Mouse (Mus musculus): ENCODE results near the gene Gm45140. TPM values are rescaled to one million over a fixed set of nuclear protein-coding genes. Genes with fewer than 3 reads are reported as not detected.
A peak's percentile ranks its signal among the peaks of the same experiment; 100 is the strongest.

Gene Gm45140
- 1 to 10 TPM; 1.7 to 2.5 TPM for total RNA-seq (2021)
- long read RNA-seq, experiment 1, partial matches to known transcripts, result 0 of 9 reads
- long read RNA-seq, experiment 1, other reads (novel, unspliced or antisense), result 9 of 9 reads
- long read RNA-seq, experiment 2, partial matches to known transcripts, result 0 of 4 reads
- long read RNA-seq, experiment 2, other reads (novel, unspliced or antisense), result 4 of 4 reads

DNA sequence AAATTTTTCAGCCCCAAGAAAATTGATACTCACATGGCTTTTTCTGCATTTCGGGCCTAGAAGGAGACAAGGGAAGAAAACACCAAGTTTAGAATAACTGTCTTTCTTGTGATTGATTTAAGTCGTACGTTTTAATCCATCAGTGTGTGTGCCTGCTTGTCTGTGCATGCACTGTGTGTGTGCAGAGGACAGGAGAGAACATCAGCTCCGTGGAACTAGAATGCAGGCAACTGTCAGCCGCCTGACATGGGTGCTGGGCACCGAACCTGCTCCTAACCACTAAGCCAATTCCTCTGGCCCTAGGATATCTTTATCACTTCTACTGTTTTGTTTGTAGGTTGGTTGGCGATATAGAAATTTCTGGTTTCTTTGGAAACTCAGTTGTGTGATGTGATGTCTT is at the start of gene Gm45140:
Gm45140 (minus strand) TSS at position 101 of the 400 bp plus-strand sequence.
- no peak for DNase-seq

- no peak for DNase-seq
Observed at GRCm38 (mm10) chr6:87882816-87883215, 47.2 kb upstream of the Gm45140 start.

DNA sequence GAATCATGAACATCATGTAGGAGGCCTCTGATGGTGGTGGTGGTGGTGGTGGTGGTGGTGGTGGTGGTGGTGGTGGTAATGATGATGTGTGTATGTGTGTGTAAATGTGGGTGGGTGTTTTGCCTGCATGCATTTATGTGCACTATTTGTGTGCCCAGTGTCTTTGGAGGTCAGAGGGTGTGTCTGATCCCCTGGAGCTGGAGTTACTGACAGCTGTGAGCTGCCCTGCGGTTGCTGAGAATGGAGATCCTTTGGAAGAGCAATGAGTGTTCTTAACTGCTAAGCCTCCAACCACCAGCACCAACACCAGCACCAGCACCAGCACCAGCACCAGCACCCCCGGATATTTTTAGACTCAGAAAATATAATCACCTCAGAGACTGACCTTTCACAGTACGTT is 46.6 kb upstream of the Gm45140 start:
- no peak for DNase-seq

- no peak for DNase-seq
Observed at GRCm38 (mm10) chr6:87879628-87880027, 44.0 kb upstream of the Gm45140 start.

DNA sequence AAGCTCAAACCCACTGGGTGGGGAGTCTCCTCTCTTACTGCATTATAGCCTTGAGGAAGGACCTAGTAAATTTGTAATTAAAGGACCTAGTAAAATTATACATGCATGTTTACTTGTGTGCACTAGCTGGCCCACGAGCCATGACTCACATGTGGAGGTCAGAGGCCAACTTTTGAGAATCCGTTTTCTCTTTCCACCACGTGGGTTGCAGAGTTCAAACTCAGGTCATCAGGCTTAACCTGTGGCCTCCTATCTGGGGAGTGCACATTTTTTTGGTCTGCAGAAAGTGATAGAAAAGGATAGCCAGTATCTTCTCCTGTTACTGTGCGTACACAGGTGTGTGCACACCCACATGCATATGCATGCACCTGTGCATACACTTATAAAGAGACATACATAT is 43.4 kb upstream of the Gm45140 start:
- DNase-seq, result no peak

- no peak for DNase-seq
Observed at GRCm38 (mm10) chr6:87876068-87876643, 40.6 kb upstream of the Gm45140 start.

DNA sequence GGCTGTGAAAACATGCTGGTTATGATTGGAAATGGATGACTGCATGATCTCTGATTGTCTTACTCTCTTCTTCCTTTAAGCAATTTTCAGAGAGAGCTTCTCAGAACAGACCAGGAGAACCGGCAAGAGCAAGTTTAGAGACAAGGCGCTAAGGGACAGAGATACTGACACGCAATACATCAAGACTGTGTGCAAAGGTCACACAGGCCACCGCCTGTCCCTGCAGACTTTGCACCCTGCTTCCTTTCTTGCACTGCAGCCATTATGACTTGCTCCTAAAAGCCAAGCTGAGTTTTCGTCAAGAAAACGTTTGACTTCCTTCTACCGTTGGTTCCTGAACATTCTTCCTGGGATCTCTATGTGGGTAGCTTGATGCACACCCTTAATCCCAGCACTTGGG is 40.0 kb upstream of the Gm45140 start:
- DNase-seq, result no peak

GRCm38 (mm10) chr6:87875083-87875482 is 39.5 kb upstream of the Gm45140 start:
- peak; percentile 84 for DNase-seq

GRCm38 (mm10) chr6:87873963-87874362 is 38.4 kb upstream of the Gm45140 start:
- DNase-seq, result no peak

DNA sequence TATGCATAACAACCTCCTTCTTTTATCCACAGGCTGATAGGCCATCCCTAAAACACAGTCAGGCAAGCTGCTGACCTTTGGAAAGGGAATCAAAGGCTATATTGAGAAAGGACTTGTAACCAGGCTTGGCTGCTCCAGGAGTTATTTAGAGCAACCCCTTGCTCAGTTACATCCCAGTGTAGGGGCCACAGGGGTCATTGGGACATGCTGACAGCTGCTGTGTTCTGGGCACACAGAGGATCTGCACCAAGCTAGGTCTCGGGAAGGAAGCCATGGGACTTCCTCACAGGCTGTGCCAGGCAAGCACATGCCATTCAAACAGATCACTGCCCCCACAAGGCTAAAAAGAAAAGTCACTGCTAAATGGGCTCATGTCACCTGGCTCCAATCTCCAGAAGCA is 37.5 kb upstream of the Gm45140 start:
- peak; percentile 42 for DNase-seq

GRCm38 (mm10) chr6:87871240-87871639 is 35.6 kb upstream of the Gm45140 start:
- DNase-seq, result no peak

DNA sequence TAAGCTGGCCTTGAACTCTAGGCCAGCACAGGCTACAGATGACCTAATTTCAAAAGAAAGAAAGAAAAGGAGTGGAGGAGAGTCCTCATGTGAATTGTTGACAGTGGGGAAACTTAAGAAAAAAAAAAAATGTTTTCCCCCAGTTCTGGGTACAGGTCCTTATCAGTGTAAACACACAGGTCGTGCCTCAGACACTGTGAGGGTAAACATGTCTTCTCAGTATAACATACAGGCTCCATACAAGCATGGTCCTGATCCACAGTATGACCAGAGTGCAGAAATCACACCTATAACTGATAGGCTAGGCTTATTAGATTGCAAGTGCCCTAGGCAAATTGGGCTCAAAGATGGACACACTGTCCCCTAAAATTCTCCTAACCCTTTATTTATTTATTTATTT is 34.8 kb upstream of the Gm45140 start:
- DNase-seq, result no peak

- peak; percentile 95 for DNase-seq
Observed at GRCm38 (mm10) chr6:87868871-87869506, 33.4 kb upstream of the Gm45140 start.

- no peak for DNase-seq
Observed at GRCm38 (mm10) chr6:87867256-87867655, 31.7 kb upstream of the Gm45140 start.

DNA sequence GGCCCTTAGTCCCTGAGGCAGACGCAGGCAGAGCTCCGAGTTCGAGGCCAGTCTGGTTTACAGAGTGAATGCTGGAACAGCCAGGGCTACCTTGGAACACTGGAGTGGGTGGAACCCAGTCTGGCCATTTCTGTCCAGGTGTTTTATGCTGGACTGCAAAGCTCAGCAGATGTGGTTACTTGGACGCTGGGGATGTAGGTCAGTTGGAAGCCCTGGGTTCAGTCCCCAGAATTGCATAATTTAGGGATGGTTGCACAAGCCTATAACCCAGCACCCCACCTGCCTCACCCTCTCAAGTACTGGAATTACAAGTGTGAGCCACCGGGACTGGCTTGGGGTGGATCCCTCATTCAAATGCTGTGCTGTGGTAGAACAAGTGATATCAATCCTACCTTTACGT is 30.6 kb upstream of the Gm45140 start:
- no peak for DNase-seq

- DNase-seq, result no peak
Observed at GRCm38 (mm10) chr6:87857071-87857470, 21.5 kb upstream of the Gm45140 start.

- no peak for DNase-seq
Observed at GRCm38 (mm10) chr6:87853446-87853845, 17.9 kb upstream of the Gm45140 start.

DNA sequence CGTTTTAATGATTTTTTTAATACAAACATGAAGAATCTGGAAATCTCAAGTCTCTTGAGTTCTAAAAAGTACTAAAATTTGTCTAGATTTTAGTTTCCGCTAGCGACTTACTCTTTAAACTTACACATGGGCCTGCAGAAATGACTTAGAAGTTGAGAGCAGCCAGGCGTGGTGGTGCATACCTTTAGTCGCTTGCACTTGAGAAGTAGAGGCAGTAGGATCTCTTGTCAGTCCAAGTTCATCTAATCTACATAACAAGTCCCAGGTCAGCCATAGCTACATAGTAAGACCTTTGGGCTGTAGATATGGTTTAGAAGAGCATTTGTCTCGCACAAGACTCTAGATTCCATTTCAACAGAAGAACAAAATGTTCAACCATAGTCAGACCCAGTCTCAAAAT is 16.3 kb upstream of the Gm45140 start:
- DNase-seq, result no peak

- DNase-seq, result peak; percentile 98
Observed at GRCm38 (mm10) chr6:87850900-87851614, 15.5 kb upstream of the Gm45140 start, which contains the start of gene Cnbp. TSS of gene Cnbp (minus strand) at chr6:87851106.

DNA sequence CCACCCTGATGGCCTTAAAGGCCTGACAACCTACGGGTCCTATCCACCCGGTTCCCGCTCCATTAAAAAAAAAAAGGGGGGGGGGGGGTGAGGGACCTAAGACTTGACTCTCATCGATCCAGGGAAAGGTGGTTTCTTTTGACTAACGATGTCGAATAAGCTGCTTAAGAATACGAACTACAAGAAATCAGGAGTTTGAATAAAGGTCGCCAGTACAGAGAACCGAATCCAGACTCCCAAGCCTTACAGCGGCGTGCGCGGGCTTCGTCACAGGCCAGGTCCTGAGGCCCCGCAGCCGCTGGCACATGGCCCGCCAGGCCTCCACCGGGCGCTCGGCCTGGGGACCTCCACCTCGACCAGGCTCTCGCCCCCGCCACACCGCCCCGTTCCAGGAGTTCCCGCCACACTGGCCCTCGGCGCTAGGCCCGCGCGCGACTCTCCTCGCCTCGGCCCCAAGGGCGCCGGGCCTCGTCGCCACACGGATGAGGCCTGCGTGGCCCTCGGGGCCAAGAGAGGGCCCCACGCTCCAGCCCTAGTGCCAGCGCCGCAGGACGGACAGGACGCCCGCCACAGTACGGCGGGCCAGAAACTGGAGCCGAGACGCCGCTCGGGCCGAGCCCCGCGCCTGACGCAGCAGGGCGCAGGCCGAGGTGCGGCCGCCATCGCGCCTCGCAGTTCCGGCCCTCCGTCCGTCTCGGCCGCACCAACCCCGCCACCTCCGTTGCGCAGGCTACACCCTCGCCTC is 14.7 kb upstream of the Gm45140 start:
- DNase-seq, result peak; percentile 70

DNA sequence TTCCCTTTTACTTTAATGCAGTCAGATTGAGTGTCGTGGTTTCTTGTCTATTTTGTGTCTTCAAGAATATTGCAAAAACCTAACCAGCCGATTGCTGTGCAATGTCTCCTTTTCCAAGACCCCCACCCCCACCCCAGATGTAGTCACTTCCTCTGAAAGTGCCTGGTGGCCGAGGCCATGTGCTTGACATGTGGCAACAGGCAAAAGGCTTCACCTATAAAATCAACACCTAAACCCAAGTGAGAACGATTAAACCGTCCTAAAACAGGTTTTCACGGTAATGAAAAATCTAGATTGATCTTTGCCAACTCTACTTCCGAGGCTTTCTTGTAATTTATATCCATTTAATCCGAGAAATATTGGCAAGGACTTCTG is 14.2 kb upstream of the Gm45140 start:
- DNase-seq, result no peak

DNA sequence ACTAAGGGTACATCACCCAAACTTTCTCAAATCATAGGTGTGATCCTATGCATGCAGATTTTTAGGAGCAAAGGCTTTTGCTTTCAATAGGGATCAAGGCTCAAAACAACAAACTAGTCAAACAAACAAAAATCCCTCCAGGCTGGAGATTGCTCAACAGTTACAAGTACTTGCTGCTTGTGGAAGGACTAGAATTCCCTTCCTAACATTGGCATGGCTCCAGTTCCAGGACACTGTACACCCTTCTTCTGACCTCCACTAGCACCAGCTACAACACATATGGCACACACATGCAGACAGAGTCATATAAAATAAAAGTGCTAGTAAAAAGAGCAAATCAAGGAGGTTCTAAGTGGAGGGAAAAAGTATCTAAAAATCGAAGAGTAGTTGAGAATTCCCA is 11.2 kb upstream of the Gm45140 start:
- DNase-seq, result no peak
